Mouse (Mus musculus): ENCODE measurements at regions not wholly inside any gene's neighbourhood (a gene's known extent, or its start where the extent isn't known, plus 50 kb on each side); places are given as distances from the start of the nearest gene placed in this dataset.

GRCm38 (mm10) chrX:11170416-11170815 lies 128.6 kb upstream of the H2al1a start:
- no peak for DNase-seq

- DNase-seq = no peak
Observed at GRCm38 (mm10) chrX:11180194-11180816, 118.8 kb upstream of the H2al1a start.

GRCm38 (mm10) chrX:11181855-11182254 lies 117.2 kb upstream of the H2al1a start:
- peak; percentile 3 to 10 for DNase-seq

GRCm38 (mm10) chrX:11190851-11191250 lies 108.2 kb upstream of the H2al1a start:
- no peak for DNase-seq

- no peak for DNase-seq
Observed at GRCm38 (mm10) chrX:11204135-11204534, 94.9 kb upstream of the H2al1a start.

- no peak for DNase-seq
Observed at GRCm38 (mm10) chrX:11209895-11210294, 89.2 kb upstream of the H2al1a start.

GRCm38 (mm10) chrX:11212811-11213210 lies 86.2 kb upstream of the H2al1a start:
- DNase-seq = no peak

GRCm38 (mm10) chrX:11213492-11213891 lies 85.6 kb upstream of the H2al1a start:
- peak; percentile 1 to 44 for DNase-seq

GRCm38 (mm10) chrX:11239066-11239465 lies 60.0 kb upstream of the H2al1a start:
- DNase-seq = no peak

- no peak for DNase-seq
Observed at GRCm38 (mm10) chrX:11245576-11245975, 53.5 kb upstream of the H2al1a start.

Measured in adrenal gland, postnatal 36 days (tissue).